In the genomic region with DNA sequence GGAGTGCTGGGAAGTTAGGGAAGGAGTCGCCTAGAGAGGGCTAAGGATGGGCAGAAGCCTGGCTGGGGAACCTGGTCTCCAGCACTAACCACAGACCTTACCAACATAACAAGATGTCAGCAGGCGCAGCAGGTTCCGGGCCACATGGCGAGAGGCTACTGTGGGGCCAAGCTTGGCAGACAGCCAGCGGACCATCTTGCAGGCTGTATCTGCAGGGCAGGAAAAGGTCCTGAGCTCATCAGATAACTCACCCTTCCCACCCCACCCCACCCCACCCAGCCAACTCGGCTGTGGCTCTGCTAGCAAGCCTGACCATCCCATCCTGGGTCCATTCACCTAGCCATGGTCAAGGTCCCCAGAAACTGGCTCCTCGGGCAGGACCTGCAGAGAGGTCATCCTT, we compare ENCODE assay signal across 10 mouse cellular contexts. TPM values are rescaled to one million over a fixed set of nuclear protein-coding genes. Genes with fewer than 3 reads are reported as not detected.
DNase-seq lines count a peak whose midpoint lies in the region; ATAC-seq and TF ChIP-seq lines count a peak whose summit lies in the region.
"Had no signal": no experiment of that assay in that cellular context is flagged by ENCODE, and none has a peak within 500 bp of the region (broad histone marks: within the 10 kb centered on the region; RNA-seq: fewer than 3 reads in every experiment).

No protein-coding gene starts in this region.

- ATAC-seq in intestine, postnatal 0 days, result no peak
- ATAC-seq in intestine, embryonic 15.5 days, result no peak
- peak; percentile 27 for ATAC-seq in megakaryocyte progenitor cell, adult 5-6 weeks (replicated peaks; ENCODE audit: poor library complexity)
- ATAC-seq: activated CD4-positive, CD25-positive, alpha-beta regulatory T cell, adult 4 months had no signal

- no peak overlapping the region for H3K27ac ChIP-seq in intestine, postnatal 0 days (ENCODE audit: low read depth, low read length)
- no peak overlapping the region for H3K27ac ChIP-seq in intestine, embryonic 15.5 days
- H3K27ac ChIP-seq: heart, adult 2 months had no signal

- H3K4me1 ChIP-seq in intestine, postnatal 0 days (replicated peaks; ENCODE audit: control insufficient read depth, insufficient read depth, low read length), result no peaks in the 10 kb centered on the region
- H3K4me1 ChIP-seq in intestine, embryonic 15.5 days (replicated peaks), result peaks cover 13% of the 10 kb centered on the region

- no peak overlapping the region for H3K4me3 ChIP-seq in intestine, postnatal 0 days (ENCODE audit: low read depth, low read length)
- H3K4me3 ChIP-seq in intestine, embryonic 15.5 days (replicated peaks), result no peak overlapping the region
- H3K4me3 ChIP-seq: heart, adult 2 months had no signal

- 54% methylated on average over 7 of the region's 7 CpGs for WGBS in intestine, postnatal 0 days
- WGBS in intestine, embryonic 15.5 days, result 60% methylated on average over 7 of the region's 7 CpGs

- no peaks in the 10 kb centered on the region for H3K27me3 ChIP-seq in intestine, postnatal 0 days (replicated peaks; ENCODE audit: control insufficient read depth, insufficient read depth, low read length)
- H3K27me3 ChIP-seq in intestine, embryonic 15.5 days (replicated peaks), result no peaks in the 10 kb centered on the region

- H3K9me3 ChIP-seq in intestine, postnatal 0 days (ENCODE audit: control insufficient read depth), result no peaks in the 10 kb centered on the region
- no peaks in the 10 kb centered on the region for H3K9me3 ChIP-seq in intestine, embryonic 15.5 days

- 0 out of 2 replicates have a peak overlapping the region, but pooled peaks have one; percentile 17 for H3K4me2 ChIP-seq in intestine, postnatal 0 days (replicated peaks; ENCODE audit: low read depth)
- no peak overlapping the region for H3K4me2 ChIP-seq in intestine, embryonic 15.5 days (replicated peaks)

- no peak overlapping the region for H3K9ac ChIP-seq in intestine, postnatal 0 days (ENCODE audit: low read depth, low read length)
- H3K9ac ChIP-seq in intestine, embryonic 15.5 days, result no peak overlapping the region

- DNase-seq in c-Kit-positive CD71-positive TER-119-negative erythroid progenitor cells, embryonic 14.5 days (ENCODE audit: low read depth), result peak; percentile 74
- DNase-seq in cerebellum, postnatal 36 days, result peak; percentile 54 to 61
- no peak for DNase-seq in retina, postnatal 1 day
- no peak for DNase-seq in layer of hippocampus, adult 9-11 months
- DNase-seq: kidney, adult 2 months had no signal

- H3K36me3 ChIP-seq in intestine, postnatal 0 days (ENCODE audit: control insufficient read depth, insufficient read depth), result peaks cover 68% of the 10 kb centered on the region
- H3K36me3 ChIP-seq in intestine, embryonic 15.5 days, result 0 out of 2 replicates have a peak, but pooled peaks cover 3% of the 10 kb centered on the region

- no peak for TF ChIP-seq CTCF in intestine, postnatal 0 days (IDR thresholded peaks at IDR 0.05; ENCODE audit: low read depth)

RNA-seq across cellular contexts. Expression of a gene that starts 4.8 kb away (rescaled TPM):
- polyA plus RNA-seq in intestine, postnatal 0 days (2015; fragmentation: Nextera tagmentation; extraction: Ambion mirVana), result 8.8 and 9.9 TPM in 2 replicates
- polyA plus RNA-seq in intestine, embryonic 15.5 days (2015; fragmentation: Nextera tagmentation; extraction: Ambion mirVana), result 6.1 and 7.0 TPM in 2 replicates
- 7.1 and 8.0 TPM in 2 replicates for total RNA-seq in megakaryocyte progenitor cell, adult 5-6 weeks (2015)
- 5.7 and 8.0 TPM in 2 replicates for total RNA-seq in megakaryocyte progenitor cell, adult 5-6 weeks (2017)

RNA-seq across cellular contexts. Expression of a gene that starts 10.3 kb away (rescaled TPM):
- polyA plus RNA-seq in intestine, postnatal 0 days (2015; fragmentation: Nextera tagmentation; extraction: Ambion mirVana), result 2.7 and 4.0 TPM in 2 replicates
- polyA plus RNA-seq in intestine, embryonic 15.5 days (2015; fragmentation: Nextera tagmentation; extraction: Ambion mirVana), result 20.4 and 26.4 TPM in 2 replicates
- total RNA-seq in megakaryocyte progenitor cell, adult 5-6 weeks (2015), result 0.20 TPM in 1 of 2 replicates, not detected in the other
- not detected in 2 replicates for total RNA-seq in megakaryocyte progenitor cell, adult 5-6 weeks (2017)
- total RNA-seq: heart, adult 2 months had no signal
- polyA plus RNA-seq: activated CD4-positive, CD25-positive, alpha-beta regulatory T cell, adult 4 months had no signal

RNA-seq across cellular contexts. Expression of a gene that starts 11.8 kb away (rescaled TPM):
- 52.7 and 53.9 TPM in 2 replicates for polyA plus RNA-seq in intestine, postnatal 0 days (2015; fragmentation: Nextera tagmentation; extraction: Ambion mirVana)
- polyA plus RNA-seq in intestine, embryonic 15.5 days (2015; fragmentation: Nextera tagmentation; extraction: Ambion mirVana), result 17.7 and 20.3 TPM in 2 replicates
- total RNA-seq in megakaryocyte progenitor cell, adult 5-6 weeks (2015), result 16.3 and 16.5 TPM in 2 replicates
- total RNA-seq in megakaryocyte progenitor cell, adult 5-6 weeks (2017), result 17.9 and 28.3 TPM in 2 replicates

RNA-seq across cellular contexts. Expression of a gene that starts 27.2 kb away (rescaled TPM):
- 20.7 and 21.4 TPM in 2 replicates for polyA plus RNA-seq in intestine, postnatal 0 days (2015; fragmentation: Nextera tagmentation; extraction: Ambion mirVana)
- polyA plus RNA-seq in intestine, embryonic 15.5 days (2015; fragmentation: Nextera tagmentation; extraction: Ambion mirVana), result 41.1 and 48.0 TPM in 2 replicates
- 99.9 and 117 TPM in 2 replicates for total RNA-seq in megakaryocyte progenitor cell, adult 5-6 weeks (2015)
- 70.7 and 92.3 TPM in 2 replicates for total RNA-seq in megakaryocyte progenitor cell, adult 5-6 weeks (2017)

RNA-seq across cellular contexts. Expression of a gene that starts 36.9 kb away (rescaled TPM):
- polyA plus RNA-seq in intestine, postnatal 0 days (2015; fragmentation: Nextera tagmentation; extraction: Ambion mirVana), result 15.4 and 15.5 TPM in 2 replicates
- 47.5 and 48.2 TPM in 2 replicates for polyA plus RNA-seq in intestine, embryonic 15.5 days (2015; fragmentation: Nextera tagmentation; extraction: Ambion mirVana)
- total RNA-seq in megakaryocyte progenitor cell, adult 5-6 weeks (2015), result 147 and 148 TPM in 2 replicates
- 93.5 and 107 TPM in 2 replicates for total RNA-seq in megakaryocyte progenitor cell, adult 5-6 weeks (2017)

Comparison
In these comparisons a context has a peak if more than half of its experiments do, and no peak if none do; other contexts are left out.
1. DNase-seq: peak in c-Kit-positive CD71-positive TER-119-negative erythroid progenitor cells, embryonic 14.5 days (single experiment) and cerebellum, postnatal 36 days (2 of 2); none in retina, postnatal 1 day (single experiment) and layer of hippocampus, adult 9-11 months (single experiment).